In genomic region chr11:46443152-46443551, GRCm38 (mm10) we compare ENCODE assay signal across 17 mouse cellular contexts. TPM values are rescaled to one million over a fixed set of nuclear protein-coding genes. Genes with fewer than 3 reads are reported as not detected.
DNase-seq lines count a peak whose midpoint lies in the region; ATAC-seq and TF ChIP-seq lines count a peak whose summit lies in the region.
"Had no signal": no experiment of that assay in that cellular context is flagged by ENCODE, and none has a peak within 500 bp of the region (broad histone marks: within the 10 kb centered on the region; RNA-seq: fewer than 3 reads in every experiment).

No protein-coding gene starts in this region.

- H3K4me2 ChIP-seq in intestine, postnatal 0 days (replicated peaks; ENCODE audit: low read depth) = no peak overlapping the region
- no peak overlapping the region for H3K4me2 ChIP-seq in intestine, embryonic 16.5 days (ENCODE audit: low read depth, low read length)
- H3K4me2 ChIP-seq: hindbrain, embryonic 15.5 days; midbrain, embryonic 15.5 days; neural tube, embryonic 15.5 days; stomach, embryonic 15.5 days had no signal

- H3K4me1 ChIP-seq in intestine, postnatal 0 days (replicated peaks; ENCODE audit: control insufficient read depth, insufficient read depth, low read length) = no peaks in the 10 kb centered on the region
- no peaks in the 10 kb centered on the region for H3K4me1 ChIP-seq in intestine, embryonic 16.5 days (ENCODE audit: control insufficient read depth, insufficient read depth, low read length)
- peaks cover 3% of the 10 kb centered on the region; the same call in 1 of the 2 replicates for H3K4me1 ChIP-seq in spleen, adult 2 months (ENCODE audit: control insufficient read depth, insufficient read depth, insufficient read length)
- H3K4me1 ChIP-seq: midbrain, embryonic 15.5 days; stomach, embryonic 15.5 days had no signal

- no peak overlapping the region for H3K9ac ChIP-seq in intestine, postnatal 0 days (ENCODE audit: low read depth, low read length)
- H3K9ac ChIP-seq in intestine, embryonic 16.5 days (ENCODE audit: low read depth, low read length) = no peak overlapping the region
- H3K9ac ChIP-seq: hindbrain, embryonic 15.5 days; midbrain, embryonic 15.5 days; neural tube, embryonic 15.5 days; stomach, embryonic 15.5 days had no signal

- whole genome bisulfite sequencing in intestine, postnatal 0 days = 96% methylated on average over 1 of the region's 1 CpGs
- WGBS in intestine, embryonic 16.5 days = 94% methylated on average over 1 of the region's 1 CpGs
- WGBS in spleen, adult 2 months = 72% methylated on average over 1 of the region's 1 CpGs

- H3K36me3 ChIP-seq in intestine, postnatal 0 days (ENCODE audit: control insufficient read depth, insufficient read depth) = peaks cover 15% of the 10 kb centered on the region; the same call in 1 of the 2 replicates
- peaks cover 7% of the 10 kb centered on the region; the same call in 1 of the 2 replicates for H3K36me3 ChIP-seq in intestine, embryonic 16.5 days (ENCODE audit: control insufficient read depth, insufficient read depth, low read length)
- H3K36me3 ChIP-seq in spleen, adult 2 months (ENCODE audit: control insufficient read depth, insufficient read depth, low read length) = peaks cover 10% of the 10 kb centered on the region; the same call in 1 of the 2 replicates
- H3K36me3 ChIP-seq in splenic B cell, adult 2 months (ENCODE audit: control insufficient read depth, insufficient read depth, low read length, poor library complexity, severe bottlenecking) = peaks cover 6% of the 10 kb centered on the region; the same call in 1 of the 2 replicates

- no peak for TF ChIP-seq POLR2A in spleen, adult 2 months (IDR thresholded peaks at IDR 0.05; ENCODE audit: low read depth, low read length)

- no peak for DNase-seq in spleen, adult 2 months (ENCODE audit: low read depth in 1 of 2, low spot score in 2 of 2)
- no peak for DNase-seq in spleen, adult 12 weeks (ENCODE audit: low spot score)
- DNase-seq in splenic B cell, adult 2 months (ENCODE audit: low read depth, low spot score) = peak; percentile 56
- DNase-seq in thymus, postnatal 4 days = no peak
- no peak for DNase-seq in right cerebral cortex, postnatal 36 days (ENCODE audit: low spot score in 2 of 2)
- DNase-seq: kidney, postnatal 4 days; left cerebral cortex, postnatal 4 days had no signal

- TF ChIP-seq CTCF in intestine, postnatal 0 days (IDR thresholded peaks at IDR 0.05; ENCODE audit: low read depth) = peak; percentile 46
- peak; percentile 14; the same call in 1 of the 2 replicates for TF ChIP-seq CTCF in spleen, adult 2 months (IDR thresholded peaks at IDR 0.05; ENCODE audit: extremely low read depth, insufficient read depth, insufficient read length, insufficient replicate concordance)

- no peak for ATAC-seq in intestine, postnatal 0 days
- ATAC-seq in intestine, embryonic 16.5 days = no peak
- peak; percentile 37; the same call in 1 of the 2 replicates for ATAC-seq in common myeloid progenitor, adult 5-6 weeks (replicated peaks; ENCODE audit: low read depth, poor library complexity, severe bottlenecking)
- ATAC-seq: midbrain, embryonic 15.5 days had no signal

- H3K4me3 ChIP-seq in intestine, postnatal 0 days (ENCODE audit: low read depth, low read length) = no peak overlapping the region
- no peak overlapping the region for H3K4me3 ChIP-seq in intestine, embryonic 16.5 days (ENCODE audit: low read length)
- H3K4me3 ChIP-seq in spleen, adult 2 months (ENCODE audit: extremely low read depth, insufficient read depth, insufficient read length) = no peak overlapping the region
- H3K4me3 ChIP-seq: hindbrain, embryonic 15.5 days; midbrain, embryonic 15.5 days; neural tube, embryonic 15.5 days; stomach, embryonic 15.5 days had no signal

- H3K27me3 ChIP-seq in intestine, postnatal 0 days (replicated peaks; ENCODE audit: control insufficient read depth, insufficient read depth, low read length) = no peaks in the 10 kb centered on the region
- no peaks in the 10 kb centered on the region for H3K27me3 ChIP-seq in intestine, embryonic 16.5 days (replicated peaks; ENCODE audit: control insufficient read depth, insufficient read depth, low read length)
- no peaks in the 10 kb centered on the region for H3K27me3 ChIP-seq in spleen, adult 2 months (ENCODE audit: control insufficient read depth, insufficient read depth, low read length)
- no peaks in the 10 kb centered on the region for H3K27me3 ChIP-seq in splenic B cell, adult 2 months (ENCODE audit: control insufficient read depth, insufficient read depth, low read length, poor library complexity, severe bottlenecking)
- H3K27me3 ChIP-seq: hindbrain, embryonic 15.5 days; midbrain, embryonic 15.5 days; neural tube, embryonic 15.5 days; stomach, embryonic 15.5 days had no signal

- H3K9me3 ChIP-seq in intestine, postnatal 0 days (ENCODE audit: control insufficient read depth) = no peaks in the 10 kb centered on the region
- H3K9me3 ChIP-seq in intestine, embryonic 16.5 days (ENCODE audit: control insufficient read depth, low read length) = no peaks in the 10 kb centered on the region
- H3K9me3 ChIP-seq: hindbrain, embryonic 15.5 days; midbrain, embryonic 15.5 days; neural tube, embryonic 15.5 days; stomach, embryonic 15.5 days had no signal

- no peak overlapping the region for H3K27ac ChIP-seq in intestine, postnatal 0 days (ENCODE audit: low read depth, low read length)
- H3K27ac ChIP-seq in intestine, embryonic 16.5 days (ENCODE audit: low read length) = no peak overlapping the region
- no peak overlapping the region for H3K27ac ChIP-seq in spleen, adult 2 months (ENCODE audit: insufficient read depth, low read length)
- H3K27ac ChIP-seq: hindbrain, embryonic 15.5 days; midbrain, embryonic 15.5 days; neural tube, embryonic 15.5 days; stomach, embryonic 15.5 days had no signal

RNA-seq across cellular contexts. Expression of gene Med7, which starts 6.4 kb away (rescaled TPM):
- 40.6 and 43.0 TPM in 2 replicates for polyA plus RNA-seq in intestine, postnatal 0 days (2015; fragmentation: Nextera tagmentation; extraction: Ambion mirVana)
- polyA plus RNA-seq in intestine, embryonic 16.5 days (2015; fragmentation: Nextera tagmentation; extraction: Ambion mirVana) = 50.8 and 52.0 TPM in 2 replicates
- polyA plus RNA-seq in spleen, adult 2 months (2012; rRNA removed) = 14.7 and 21.0 TPM in 2 replicates
- 38.7 and 45.2 TPM in 2 replicates for total RNA-seq in common myeloid progenitor, adult 5-6 weeks (2017)

RNA-seq across cellular contexts. Expression of gene Havcr2, which starts 11.6 kb away (rescaled TPM):
- polyA plus RNA-seq in intestine, postnatal 0 days (2015; fragmentation: Nextera tagmentation; extraction: Ambion mirVana) = 0.21 and 0.22 TPM in 2 replicates
- polyA plus RNA-seq in intestine, embryonic 16.5 days (2015; fragmentation: Nextera tagmentation; extraction: Ambion mirVana) = 0.18 and 0.21 TPM in 2 replicates
- 2.5 and 3.2 TPM in 2 replicates for polyA plus RNA-seq in spleen, adult 2 months (2012; rRNA removed)
- total RNA-seq in common myeloid progenitor, adult 5-6 weeks (2017) = 1.2 and 4.4 TPM in 2 replicates

RNA-seq across cellular contexts. Expression of gene Fam71b, which starts 46.8 kb away (rescaled TPM):
- not detected in 2 replicates for polyA plus RNA-seq in intestine, postnatal 0 days (2015; fragmentation: Nextera tagmentation; extraction: Ambion mirVana)
- polyA plus RNA-seq in intestine, embryonic 16.5 days (2015; fragmentation: Nextera tagmentation; extraction: Ambion mirVana) = not detected in 2 replicates
- 0.69 and 1.2 TPM in 2 replicates for polyA plus RNA-seq in spleen, adult 2 months (2012; rRNA removed)
- not detected in 2 replicates for total RNA-seq in common myeloid progenitor, adult 5-6 weeks (2017)
- total RNA-seq: gastrocnemius, adult 8-10 months; left cerebral cortex, postnatal 4 days had no signal
- polyA plus RNA-seq: heart, embryonic 14.5 days; hindbrain, embryonic 15.5 days; lung, embryonic 16.5 days; midbrain, embryonic 15.5 days; neural tube, embryonic 15.5 days; stomach, embryonic 15.5 days had no signal

RNA-seq across cellular contexts. Expression of gene Itk, which starts 53.8 kb away (rescaled TPM):
- 0.07 and 0.09 TPM in 2 replicates for polyA plus RNA-seq in intestine, postnatal 0 days (2015; fragmentation: Nextera tagmentation; extraction: Ambion mirVana)
- 0.28 and 0.33 TPM in 2 replicates for polyA plus RNA-seq in intestine, embryonic 16.5 days (2015; fragmentation: Nextera tagmentation; extraction: Ambion mirVana)
- 9.8 and 11.5 TPM in 2 replicates for polyA plus RNA-seq in spleen, adult 2 months (2012; rRNA removed)
- total RNA-seq in common myeloid progenitor, adult 5-6 weeks (2017) = 0.87 and 1.1 TPM in 2 replicates
- total RNA-seq: gastrocnemius, adult 8-10 months had no signal
- polyA plus RNA-seq: heart, embryonic 14.5 days; hindbrain, embryonic 15.5 days; midbrain, embryonic 15.5 days; neural tube, embryonic 15.5 days had no signal
